Mouse (Mus musculus) stomach, postnatal 0 days (tissue): ENCODE data around the gene Usp16. TPM values are rescaled to one million over a fixed set of nuclear protein-coding genes. Genes with fewer than 3 reads are reported as not detected.
"Not testable (repeated sequence)": the region's sequence is repeated elsewhere in the genome, so short reads cannot be mapped to it uniquely, and the experiment has no call there.

Source experiments
- ATAC-seq: fragments of 200-750 bp; cut with Nextera tagmentation; 2 replicates; pipeline ENCODE4 v1.8.0; 2017; ENCODE audit not compliant: low FRiP score, low TSS enrichment
- DNase-seq: peaks from one replicate; pipeline ENCODE4 v3.0.0-alpha.2; 2016; ENCODE audit warnings: low spot score
- H3K27ac ChIP-seq: fragments of 300-500 bp; sonication (generic); replicated peaks from 2 replicates; pipeline ENCODE4 v1.5.1; 2014; ENCODE audit warnings: mild to moderate bottlenecking, control low read depth
- H3K27me3 ChIP-seq: fragments of 300-500 bp; sonication (generic); 2 replicates; pipeline ENCODE4 v1.6.1; 2014; ENCODE audit warnings: low read length; ENCODE audit not compliant: control insufficient read depth, insufficient read depth
- H3K36me3 ChIP-seq: fragments of 300-500 bp; sonication (generic); 2 replicates; pipeline ENCODE4 v1.6.1; 2014; ENCODE audit warnings: low read length, mixed read lengths; ENCODE audit not compliant: control insufficient read depth, insufficient read depth
- H3K4me1 ChIP-seq: fragments of 300-500 bp; sonication (generic); replicated peaks from 2 replicates; pipeline ENCODE4 v1.6.1; 2014; ENCODE audit warnings: antibody characterized with exemption; ENCODE audit not compliant: control insufficient read depth, insufficient read depth
- H3K4me2 ChIP-seq: fragments of 300-500 bp; sonication (generic); replicated peaks from 2 replicates; pipeline ENCODE4 v1.6.1; 2014; ENCODE audit warnings: low read depth, mild to moderate bottlenecking, control low read depth, moderate library complexity
- H3K4me3 ChIP-seq: fragments of 300-500 bp; sonication (generic); 2 replicates; pipeline ENCODE4 v1.5.1; 2014; ENCODE audit warnings: low read depth, low read length, control low read depth
- H3K9ac ChIP-seq: fragments of 300-500 bp; sonication (generic); 2 replicates; pipeline ENCODE4 v1.6.1; 2014; ENCODE audit warnings: mild to moderate bottlenecking, low read length, control low read depth, mixed read lengths
- H3K9me3 ChIP-seq: fragments of 300-500 bp; sonication (generic); 2 replicates; pipeline ENCODE4 v1.6.1; 2016; ENCODE audit warnings: low read length; ENCODE audit not compliant: control insufficient read depth
- CTCF ChIP-seq: IDR thresholded peaks from 2 replicates; pipeline ENCODE4 v1.5.1; 2016; ENCODE audit warnings: antibody characterized with exemption, low read depth, mild to moderate bottlenecking, moderate library complexity
- EP300 ChIP-seq: optimal IDR thresholded peaks from 2 replicates; pipeline ENCODE3; 2016; ENCODE audit warnings: antibody characterized with exemption
- WGBS: fragments of 180-500 bp; shearing (Covaris S2); extraction: QIAGEN DNeasy Blood & Tissue Kit; methylation state at CpG from one replicate; pipeline ENCODE4 v1.1.7; 2014; 5-methylcytosine and 5-hydroxymethylcytosine counted together
- polyA plus RNA-seq: library from polyadenylated mRNA; unstranded; fragments of >200 nt; fragmentation: Nextera tagmentation; extraction: Ambion mirVana; gene quantifications from 2 replicates; pipeline ENCODE4 v1.2.1, GENCODE M21; 2015

Gene Usp16
- polyA plus RNA-seq, 1 experiment from 2014 or later: 37.0 TPM

- H3K9me3 ChIP-seq: no peaks in the 10 kb centered on the region
- no peaks in the 10 kb centered on the region for H3K27me3 ChIP-seq
- no peaks in the 10 kb centered on the region for H3K36me3 ChIP-seq
- peak overlapping the region; percentile 90 for H3K27ac ChIP-seq
- DNase-seq (no peak), ATAC-seq (peak; percentile 78)
- peak overlapping the region; percentile 85 for H3K4me3 ChIP-seq
- H3K4me1 ChIP-seq: peaks cover 4% of the 10 kb centered on the region; the same call in 1 of the 2 replicates
- peak overlapping the region; percentile 73 for H3K4me2 ChIP-seq
- under 1% methylated on average over 38 of the region's 38 CpGs for WGBS
- peak overlapping the region; percentile 88 for H3K9ac ChIP-seq
- no peak for TF ChIP-seq CTCF
Observed at GRCm38 (mm10) chr16:87455180-87455611, 693 bp downstream of the Usp16 start.

DNA sequence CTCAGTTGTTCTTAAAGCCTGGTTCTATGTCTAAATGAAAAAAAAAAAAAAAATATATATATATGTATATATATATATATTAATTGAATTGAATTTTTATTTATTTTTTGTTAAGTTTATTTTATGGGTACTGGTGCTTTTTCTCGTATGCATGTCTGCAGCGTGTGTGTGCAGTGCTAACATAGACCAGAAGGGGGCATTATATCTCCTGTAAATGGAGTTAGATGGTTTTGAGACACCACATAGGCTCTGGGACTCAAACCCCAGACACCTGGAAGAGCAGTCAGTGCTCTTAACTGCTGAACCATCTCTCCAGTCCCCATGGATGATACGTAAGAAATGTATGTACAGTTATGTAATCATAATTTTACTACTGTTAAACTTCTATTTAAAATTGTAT lies 4.2 kb downstream of the Usp16 start:
- H3K9me3 ChIP-seq: no peaks in the 10 kb centered on the region
- H3K27ac ChIP-seq: no peak overlapping the region
- DNase-seq (no peak), ATAC-seq (no peak)
- H3K4me2 ChIP-seq: no peak overlapping the region
- H3K9ac ChIP-seq: no peak overlapping the region
- peaks cover under 1% of the 10 kb centered on the region; the same call in 1 of the 2 replicates for H3K36me3 ChIP-seq
- TF ChIP-seq CTCF: 0 out of 2 replicates have a peak, but pooled peaks have one; percentile 11
- no peak for TF ChIP-seq EP300
- H3K4me3 ChIP-seq: no peak overlapping the region
- peaks cover 4% of the 10 kb centered on the region; the same call in 1 of the 2 replicates for H3K4me1 ChIP-seq
- H3K27me3 ChIP-seq: no peaks in the 10 kb centered on the region
- 98% methylated on average over 3 of the region's 3 CpGs for WGBS

DNA sequence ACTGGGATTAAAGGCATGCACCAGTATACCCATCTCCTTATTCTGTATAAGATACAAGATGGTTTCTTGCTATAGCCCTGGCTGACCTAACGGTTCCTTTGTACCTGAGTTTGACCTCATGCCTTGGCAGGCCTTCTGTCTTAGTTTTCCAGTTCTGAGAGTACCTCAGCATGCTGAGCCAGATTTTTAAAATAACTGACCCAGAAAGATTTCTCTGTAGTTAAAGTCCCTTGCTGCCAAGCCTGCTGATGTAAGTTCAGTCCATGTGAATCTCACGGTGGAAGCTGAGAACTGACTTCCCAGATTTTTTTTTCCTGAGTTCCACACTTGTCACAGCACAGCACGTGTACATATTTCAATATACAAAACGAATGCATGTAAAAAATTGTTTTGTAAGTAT lies 16.1 kb downstream of the Usp16 start:
- Histone ChIP-seq H3K9ac (no peak overlapping the region), H3K27me3 (no peaks in the 10 kb centered on the region), H3K36me3 (peaks cover 22% of the 10 kb centered on the region), H3K4me1 (no peaks in the 10 kb centered on the region), H3K4me3 (no peak overlapping the region), H3K9me3 (no peaks in the 10 kb centered on the region), H3K27ac (no peak overlapping the region), H3K4me2 (no peak overlapping the region)
- DNase-seq (no peak), ATAC-seq (no peak)
- TF ChIP-seq EP300 (no peak), CTCF (no peak)
- 88% methylated on average over 4 of the region's 4 CpGs for WGBS

- DNase-seq: no peak
- H3K27ac ChIP-seq: no peak overlapping the region
- no peaks in the 10 kb centered on the region for H3K27me3 ChIP-seq
- no peaks in the 10 kb centered on the region for H3K4me1 ChIP-seq
- no peak overlapping the region for H3K4me3 ChIP-seq
- H3K9ac ChIP-seq: no peak overlapping the region
- no peaks in the 10 kb centered on the region for H3K9me3 ChIP-seq
- H3K4me2 ChIP-seq: no peak overlapping the region
- WGBS: 84% methylated on average over 5 of the region's 5 CpGs
- peaks cover 29% of the 10 kb centered on the region; the same call in 1 of the 2 replicates for H3K36me3 ChIP-seq
- ATAC-seq: no peak; the same call in 1 of the 2 replicates
- no peak for TF ChIP-seq CTCF
Observed at GRCm38 (mm10) chr16:87484367-87484766, 29.9 kb downstream of the Usp16 start.

- Histone ChIP-seq H3K9ac (no peak overlapping the region), H3K27me3 (no peaks in the 10 kb centered on the region), H3K27ac (no peak overlapping the region), H3K4me3 (no peak overlapping the region), H3K4me2 (no peak overlapping the region), H3K9me3 (no peaks in the 10 kb centered on the region), H3K36me3 (peaks cover 42% of the 10 kb centered on the region), H3K4me1 (no peaks in the 10 kb centered on the region)
- DNase-seq (no peak), ATAC-seq (no peak)
- TF ChIP-seq EP300: no peak
- 92% methylated on average over 5 of the region's 5 CpGs for WGBS
Observed at GRCm38 (mm10) chr16:87486739-87487138, 32.2 kb downstream of the Usp16 start.

GRCm38 (mm10) chr16:87488605-87489004 lies 34.1 kb downstream of the Usp16 start:
- Histone ChIP-seq H3K9ac (no peak overlapping the region), H3K27ac (no peak overlapping the region), H3K4me2 (no peak overlapping the region), H3K36me3 (peaks cover 37% of the 10 kb centered on the region), H3K4me1 (no peaks in the 10 kb centered on the region), H3K9me3 (no peaks in the 10 kb centered on the region), H3K27me3 (no peaks in the 10 kb centered on the region), H3K4me3 (no peak overlapping the region)
- no peak for ATAC-seq
- TF ChIP-seq CTCF (no peak), EP300 (no peak)
- WGBS: 55% methylated on average over 2 of the region's 2 CpGs
- no peak for DNase-seq

DNA sequence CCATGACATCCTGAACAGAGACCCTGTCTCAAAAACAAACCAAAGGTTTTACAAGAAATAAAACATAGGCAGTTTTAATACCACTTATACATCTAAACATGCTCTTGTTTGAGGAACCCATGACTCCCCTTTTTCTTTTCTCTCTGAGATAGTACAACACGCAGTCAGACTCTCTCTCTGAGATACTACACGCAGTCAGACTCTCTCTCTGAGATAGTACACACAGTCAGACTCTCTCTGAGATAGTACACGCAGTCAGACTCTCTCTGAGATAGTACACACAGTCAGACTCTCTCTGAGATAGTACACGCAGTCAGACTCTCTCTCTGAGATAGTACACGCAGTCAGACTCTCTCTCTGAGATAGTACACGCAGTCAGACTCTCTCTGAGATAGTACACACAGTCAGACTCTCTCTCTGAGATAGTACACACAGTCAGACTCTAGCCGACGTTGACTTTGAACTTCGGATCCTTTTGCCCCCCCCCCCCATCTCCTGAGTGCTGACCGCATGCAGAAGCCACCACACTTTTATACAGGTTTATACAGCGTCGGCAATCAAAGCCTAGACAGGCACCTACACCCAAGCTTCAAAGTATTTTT lies 37.8 kb downstream of the Usp16 start:
- not testable (repeated sequence) for H3K4me3 ChIP-seq, H3K9ac ChIP-seq, DNase-seq, H3K4me2 ChIP-seq, ATAC-seq, H3K4me1 ChIP-seq, H3K27ac ChIP-seq, H3K27me3 ChIP-seq, H3K9me3 ChIP-seq
- WGBS: 92% methylated on average over 12 of the region's 12 CpGs
- peaks cover 23% of the 10 kb centered on the region for H3K36me3 ChIP-seq
